Mouse (Mus musculus) small intestine, adult 2 months (tissue): Measurements from ENCODE around the gene Vps25. TPM values are rescaled to one million over a fixed set of nuclear protein-coding genes. Genes with fewer than 3 reads are reported as not detected.

ENCODE experiments used
- H3K27ac ChIP-seq: fragments of 200-500 bp; 2 replicates; pipeline ENCODE4 v1.5.1; 2012; ENCODE audit warnings: low read depth, low read length, control low read depth, inconsistent platforms; ENCODE audit not compliant: insufficient read depth
- H3K27me3 ChIP-seq: fragments of 200-500 bp; 2 replicates; pipeline ENCODE4 v1.6.1; 2012; ENCODE audit warnings: mild to moderate bottlenecking, moderate library complexity, low read length, inconsistent platforms; ENCODE audit not compliant: control insufficient read depth, insufficient read depth
- H3K36me3 ChIP-seq: fragments of 200-500 bp; 2 replicates; pipeline ENCODE4 v1.6.1; 2012; ENCODE audit warnings: mild to moderate bottlenecking, low read length, control low read depth, inconsistent platforms; ENCODE audit not compliant: control insufficient read depth, insufficient read depth
- H3K4me1 ChIP-seq: fragments of 200-500 bp; 2 replicates; pipeline ENCODE4 v1.6.1; 2012; ENCODE audit warnings: low read length, inconsistent platforms, mixed read lengths; ENCODE audit not compliant: control insufficient read depth, insufficient read depth, insufficient read length
- H3K4me3 ChIP-seq: fragments of 200-500 bp; 2 replicates; pipeline ENCODE4 v1.5.1; 2012; ENCODE audit warnings: low read depth, mild to moderate bottlenecking, control low read depth, inconsistent platforms, low read length, moderate library complexity
- CTCF ChIP-seq: fragments of 200-500 bp; IDR thresholded peaks from 2 replicates; pipeline ENCODE4 v1.5.1; 2012; ENCODE audit warnings: low read depth, mild to moderate bottlenecking, control low read depth, inconsistent platforms, low read length, moderate library complexity, mixed read lengths; ENCODE audit not compliant: insufficient replicate concordance, insufficient read length; ENCODE audit errors: extremely low read depth
- POLR2A ChIP-seq: fragments of 200-500 bp; IDR thresholded peaks from 2 replicates; pipeline ENCODE4 v1.6.1; 2012; ENCODE audit warnings: low read depth, mild to moderate bottlenecking, control low read depth, inconsistent platforms, low read length, moderate library complexity
- WGBS: fragments of 180-500 bp; shearing (Covaris S2); methylation state at CpG from one replicate; pipeline ENCODE4 v1.1.7; 2018; 5-methylcytosine and 5-hydroxymethylcytosine counted together
- polyA plus RNA-seq: library from polyadenylated mRNA; depleted of rRNA; stranded (reverse); fragments of >200 nt; gene quantifications from 2 replicates; pipeline ENCODE4 v1.2.3, GENCODE M21; 2012

Gene Vps25
- polyA plus RNA-seq, 1 experiment, result 64.8 TPM

DNA sequence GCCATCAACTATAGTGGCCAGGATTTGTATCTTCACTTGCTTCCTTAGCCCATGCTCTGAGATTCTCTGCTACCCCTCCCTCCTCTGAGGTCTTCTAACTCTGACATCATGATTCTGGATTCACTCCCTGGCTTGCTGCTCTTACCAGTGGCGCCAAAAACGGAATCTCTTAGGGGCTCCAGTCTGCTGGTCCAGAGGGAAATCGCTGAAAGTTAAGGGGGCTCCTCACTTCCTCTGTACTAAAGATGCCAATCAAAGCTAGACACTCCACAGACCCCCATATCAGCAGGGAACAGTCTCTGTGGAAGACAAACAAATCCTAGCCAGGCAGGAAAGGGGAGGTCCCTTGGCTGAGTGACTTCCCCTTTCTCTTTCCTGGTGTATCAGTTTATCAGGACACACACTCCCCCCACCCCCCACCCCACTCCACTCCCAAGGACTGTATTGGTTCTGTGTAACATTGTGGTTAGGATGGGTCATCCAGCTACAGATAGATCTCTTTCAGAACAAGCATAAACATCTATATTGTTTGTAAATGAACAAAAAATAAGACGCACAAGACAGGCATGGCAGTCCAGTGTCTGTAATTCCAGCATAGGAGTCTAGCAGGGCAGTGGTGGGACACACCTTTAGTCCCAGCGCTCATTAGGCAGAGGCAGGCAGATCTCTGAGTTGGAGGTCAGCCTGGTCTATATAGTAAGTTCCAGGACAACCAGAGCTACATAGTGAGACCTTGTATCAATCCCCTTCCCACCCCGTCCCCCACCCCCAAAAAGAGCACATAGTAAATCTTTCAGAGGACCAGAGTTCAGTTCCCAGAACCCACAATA, 21.3 kb upstream of the Vps25 start:
- peak overlapping the region; percentile 7; the same call in 1 of the 2 replicates for H3K4me3 ChIP-seq
- 59% methylated on average over 6 of the region's 6 CpGs for WGBS
- H3K36me3 ChIP-seq, result no peaks in the 10 kb centered on the region
- peaks cover 8% of the 10 kb centered on the region for H3K4me1 ChIP-seq
- H3K27ac ChIP-seq, result peak overlapping the region; percentile 79
- TF ChIP-seq POLR2A (no peak), CTCF (no peak)
- no peaks in the 10 kb centered on the region for H3K27me3 ChIP-seq

DNA sequence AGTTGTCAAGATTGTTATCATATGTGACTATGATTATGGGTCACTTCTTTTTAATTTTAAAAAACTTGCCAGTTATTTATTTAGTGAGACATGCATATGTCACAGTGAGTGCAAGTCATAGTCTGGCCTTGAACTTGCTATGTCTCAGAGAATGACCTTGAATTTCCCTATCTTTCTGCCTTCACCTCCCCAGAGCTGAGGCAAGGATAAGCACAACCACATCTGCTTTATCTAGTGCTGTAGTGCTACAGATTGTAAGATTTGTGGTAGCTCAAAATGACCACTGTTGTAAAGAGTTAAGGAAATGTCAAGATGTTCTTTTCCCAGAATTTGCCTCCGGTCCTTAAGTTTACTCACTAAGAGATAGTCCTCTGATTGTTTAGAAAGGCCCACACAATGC, 20.3 kb upstream of the Vps25 start:
- Histone ChIP-seq H3K36me3 (no peaks in the 10 kb centered on the region), H3K27ac (no peak overlapping the region), H3K27me3 (no peaks in the 10 kb centered on the region), H3K4me1 (peaks cover 8% of the 10 kb centered on the region), H3K4me3 (no peak overlapping the region)
- TF ChIP-seq CTCF (no peak), POLR2A (no peak)
- WGBS, result 63% methylated on average over 1 of the region's 1 CpGs

DNA sequence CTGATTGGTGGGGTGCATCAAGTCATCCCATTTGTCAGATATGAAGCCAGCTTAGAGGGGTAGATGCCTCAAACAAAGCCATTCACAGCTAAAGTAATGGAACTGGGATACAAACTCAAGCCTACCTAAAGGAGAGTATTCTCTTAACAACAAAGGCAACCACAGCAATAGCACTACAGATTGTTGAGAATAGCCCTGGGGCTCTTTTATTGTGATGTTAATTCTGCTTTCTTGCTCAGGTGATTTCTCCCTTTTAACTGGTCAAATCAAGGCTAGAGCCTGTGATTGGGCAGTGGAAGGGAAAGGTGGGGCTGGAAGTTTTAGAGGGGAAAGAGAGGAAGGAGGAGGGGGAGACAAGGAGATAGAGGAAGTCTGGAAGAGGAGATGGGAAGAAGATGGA, 19.4 kb upstream of the Vps25 start:
- Histone ChIP-seq H3K4me1 (peaks cover 8% of the 10 kb centered on the region), H3K36me3 (no peaks in the 10 kb centered on the region), H3K4me3 (no peak overlapping the region), H3K27me3 (no peaks in the 10 kb centered on the region), H3K27ac (no peak overlapping the region)
- no peak for TF ChIP-seq POLR2A
- no peak for TF ChIP-seq CTCF

DNA sequence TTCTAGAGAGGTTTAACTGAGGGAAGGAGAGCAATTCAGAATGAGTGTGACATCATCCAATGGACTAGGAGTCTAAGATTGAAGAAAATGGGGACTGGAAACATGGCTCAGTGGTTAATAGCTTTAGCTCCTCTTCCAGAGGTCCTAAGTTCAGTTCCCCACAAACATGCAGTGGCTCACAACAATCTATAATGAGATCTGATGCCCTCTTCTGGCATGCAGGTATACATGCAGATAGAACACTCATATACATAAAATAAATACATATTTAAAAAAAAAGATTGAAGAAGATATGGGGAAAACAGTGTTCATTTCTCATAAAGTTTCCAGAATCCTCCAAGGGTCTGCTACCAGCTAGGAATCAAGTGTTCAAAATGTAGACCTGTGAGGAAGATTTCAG, 18.1 kb upstream of the Vps25 start:
- Histone ChIP-seq H3K27me3 (no peaks in the 10 kb centered on the region), H3K27ac (no peak overlapping the region), H3K4me3 (no peak overlapping the region), H3K4me1 (peaks cover 8% of the 10 kb centered on the region), H3K36me3 (no peaks in the 10 kb centered on the region)
- TF ChIP-seq CTCF (no peak), POLR2A (no peak)

DNA sequence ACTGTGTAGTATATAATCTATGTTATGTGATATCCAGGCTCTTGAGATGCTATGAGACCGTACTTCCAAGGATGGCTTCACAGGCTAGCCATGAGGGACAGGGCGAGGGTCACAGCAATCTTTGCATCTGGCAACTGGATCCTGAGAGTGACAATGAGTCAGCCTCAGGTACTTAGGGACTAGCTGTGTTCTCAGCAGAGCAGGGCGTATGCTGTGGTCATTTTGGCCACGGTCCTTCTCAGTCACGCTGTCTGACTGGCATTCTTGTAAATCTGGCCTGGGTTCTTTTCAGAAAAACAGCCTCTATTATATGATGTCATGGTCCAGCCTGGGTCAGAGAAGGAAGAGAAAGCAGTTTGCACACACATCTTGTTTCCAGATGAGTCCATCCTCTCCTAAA, 16.7 kb upstream of the Vps25 start:
- Histone ChIP-seq H3K27ac (no peak overlapping the region), H3K4me3 (no peak overlapping the region)
- TF ChIP-seq CTCF, result no peak
- no peak for TF ChIP-seq POLR2A

DNA sequence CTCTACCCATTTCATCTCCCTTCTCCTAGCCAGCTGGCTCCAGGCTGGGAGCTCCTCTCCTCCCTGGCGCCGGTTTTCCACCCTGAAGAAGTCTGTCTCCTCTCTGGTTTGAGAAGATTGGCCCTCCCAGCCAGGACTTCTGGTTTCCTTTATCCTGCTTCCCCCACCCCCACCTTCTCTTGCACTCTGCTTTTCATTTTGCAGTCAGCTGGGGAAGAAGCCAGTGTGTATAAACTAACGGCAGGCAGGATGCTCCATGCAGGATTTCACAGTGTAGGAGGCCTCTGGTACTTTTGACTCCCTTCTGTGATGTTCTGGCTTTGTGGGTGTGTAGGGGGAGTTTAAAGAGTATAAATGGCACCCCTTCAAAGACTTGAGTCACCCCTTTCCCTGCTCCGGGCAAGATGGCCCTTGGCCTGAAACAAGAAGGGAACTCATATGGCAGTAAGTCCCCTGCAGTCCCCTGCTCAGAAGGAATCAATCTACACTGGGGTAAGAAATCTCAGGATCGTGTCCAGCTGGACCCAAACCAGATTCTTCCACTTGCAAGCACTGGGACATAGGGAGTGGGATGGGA, 15.3 kb upstream of the Vps25 start:
- Histone ChIP-seq H3K4me1 (no peaks in the 10 kb centered on the region), H3K27ac (no peak overlapping the region), H3K27me3 (0 out of 2 replicates have a peak, but pooled peaks cover 2% of the 10 kb centered on the region), H3K4me3 (no peak overlapping the region), H3K36me3 (no peaks in the 10 kb centered on the region)
- no peak for TF ChIP-seq CTCF
- TF ChIP-seq POLR2A, result no peak
- 60% methylated on average over 5 of the region's 5 CpGs for WGBS

More for the DNA sequence above, 16.7 kb upstream of the Vps25 start:
- Histone ChIP-seq H3K36me3 (no peaks in the 10 kb centered on the region), H3K4me1 (no peaks in the 10 kb centered on the region), H3K27me3 (0 out of 2 replicates have a peak, but pooled peaks cover 2% of the 10 kb centered on the region)
- WGBS, result 93% methylated on average over 5 of the region's 5 CpGs

DNA sequence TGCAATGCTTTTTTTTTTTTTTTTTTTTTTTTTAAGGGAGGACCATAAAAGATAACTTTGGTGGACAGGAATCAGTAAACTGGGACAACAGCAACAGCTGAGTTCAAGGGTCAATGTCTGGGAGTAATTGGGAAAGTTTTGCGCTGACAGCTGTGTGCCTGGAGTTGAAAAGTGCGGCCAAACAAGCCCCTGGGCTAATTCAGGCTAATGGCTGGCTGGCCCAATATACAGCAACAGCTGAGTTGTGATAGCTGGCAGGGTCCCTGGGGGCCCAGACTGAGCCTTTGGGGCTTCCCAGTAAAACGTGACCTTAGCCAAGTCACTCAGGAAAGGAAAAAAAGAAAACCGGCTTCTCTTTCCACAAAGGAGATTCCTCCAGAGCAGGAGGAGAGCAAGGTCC, 8.4 kb upstream of the Vps25 start:
- Histone ChIP-seq H3K27ac (peak overlapping the region; percentile 60; the same call in 1 of the 2 replicates), H3K27me3 (peaks cover 13% of the 10 kb centered on the region; the same call in 1 of the 2 replicates), H3K36me3 (no peaks in the 10 kb centered on the region), H3K4me1 (peaks cover 13% of the 10 kb centered on the region), H3K4me3 (no peak overlapping the region)
- WGBS, result 28% methylated on average over 4 of the region's 4 CpGs
- TF ChIP-seq CTCF (no peak), POLR2A (no peak)
